Mouse (Mus musculus) c-Kit-positive CD71-positive TER-119-negative erythroid progenitor cells, embryonic 14.5 days (primary cell): ENCODE results near the gene Tldc2.

Experiments
- DNase-seq: peaks from one replicate; pipeline ENCODE4 v3.0.0-alpha.2; 2013; ENCODE audit warnings: low read depth

Gene Tldc2

GRCm38 (mm10) chr2:157086796-157087195 lies at the start of gene Tldc2:
Tldc2 (plus strand) TSS chr2:157087055.
- no peak for DNase-seq

GRCm38 (mm10) chr2:157037303-157037702 lies 49.6 kb upstream of the Tldc2 start:
- no peak for DNase-seq

- DNase-seq, result no peak
Measured at GRCm38 (mm10) chr2:157039900-157040648, 46.8 kb upstream of the Tldc2 start.

GRCm38 (mm10) chr2:157040649-157041046 lies 46.2 kb upstream of the Tldc2 start:
- no peak for DNase-seq

- DNase-seq, result no peak
Measured at GRCm38 (mm10) chr2:157041421-157041820, 45.4 kb upstream of the Tldc2 start.

- no peak for DNase-seq
Measured at GRCm38 (mm10) chr2:157043556-157043955, 43.3 kb upstream of the Tldc2 start.

- DNase-seq, result no peak
Measured at GRCm38 (mm10) chr2:157043987-157044386, 42.9 kb upstream of the Tldc2 start.

GRCm38 (mm10) chr2:157045932-157046331 lies 40.9 kb upstream of the Tldc2 start:
- no peak for DNase-seq

GRCm38 (mm10) chr2:157046956-157047355 lies 39.9 kb upstream of the Tldc2 start:
- DNase-seq, result no peak

- no peak for DNase-seq
Measured at GRCm38 (mm10) chr2:157048395-157049181, 38.3 kb upstream of the Tldc2 start.

- DNase-seq, result no peak
Measured at GRCm38 (mm10) chr2:157049831-157050243, 37.0 kb upstream of the Tldc2 start.

GRCm38 (mm10) chr2:157052448-157052847 lies 34.4 kb upstream of the Tldc2 start:
- no peak for DNase-seq

- no peak for DNase-seq
Measured at GRCm38 (mm10) chr2:157053124-157053523, 33.7 kb upstream of the Tldc2 start.

- no peak for DNase-seq
Measured at GRCm38 (mm10) chr2:157053787-157054186, 33.1 kb upstream of the Tldc2 start.

GRCm38 (mm10) chr2:157054297-157054696 lies 32.6 kb upstream of the Tldc2 start:
- no peak for DNase-seq

- DNase-seq, result no peak
Measured at GRCm38 (mm10) chr2:157054816-157055215, 32.0 kb upstream of the Tldc2 start.

GRCm38 (mm10) chr2:157055721-157056120 lies 31.1 kb upstream of the Tldc2 start:
- DNase-seq, result no peak

GRCm38 (mm10) chr2:157057186-157057585 lies 29.7 kb upstream of the Tldc2 start:
- no peak for DNase-seq

- DNase-seq, result no peak
Measured at GRCm38 (mm10) chr2:157057758-157058157, 29.1 kb upstream of the Tldc2 start.

GRCm38 (mm10) chr2:157058342-157058998 lies 28.4 kb upstream of the Tldc2 start:
- DNase-seq, result no peak

GRCm38 (mm10) chr2:157059166-157059565 lies 27.7 kb upstream of the Tldc2 start:
- no peak for DNase-seq

- no peak for DNase-seq
Measured at GRCm38 (mm10) chr2:157060037-157060436, 26.8 kb upstream of the Tldc2 start.
